Mouse (Mus musculus) macrophage (primary cell): ENCODE measurements around the gene Atp1a1. TPM values are rescaled to one million over a fixed set of nuclear protein-coding genes. Genes with fewer than 3 reads are reported as not detected.

ENCODE experiments used
- H3K27ac ChIP-seq: fragments of 350-480 bp; formaldehyde crosslinking; 2 replicates; pipeline ENCODE4 v1.9.0; 2021
- H3K36me3 ChIP-seq: fragments of 350-480 bp; formaldehyde crosslinking; 2 replicates; pipeline ENCODE4 v1.9.0; 2021; ENCODE audit errors: inconsistent target
- H3K4me3 ChIP-seq: fragments of 350-480 bp; formaldehyde crosslinking; 2 replicates; pipeline ENCODE4 v1.9.0; 2021; ENCODE audit errors: inconsistent target
- H3K79me2 ChIP-seq: fragments of 350-480 bp; formaldehyde crosslinking; 2 replicates; pipeline ENCODE4 v1.9.0; 2021; ENCODE audit errors: inconsistent target
- WGBS: methylation state at CpG from one replicate; pipeline ENCODE4 v1.1.7; 2026; ENCODE audit warnings: inconsistent platforms; ENCODE audit not compliant: missing documents; 5-methylcytosine and 5-hydroxymethylcytosine counted together
- polyA plus RNA-seq: library from polyadenylated mRNA; stranded (reverse); fragments of 250-400 nt; gene quantifications from 3 replicates; pipeline ENCODE4 v1.2.4, GENCODE M21; 2018; ENCODE audit warnings: inconsistent platforms
- total RNA-seq, 78 experiments: library from RNA; depleted of rRNA; stranded (reverse); fragments of 250-400 nt; gene quantifications; 1 replicate in 9 of 78; 2 replicates in 24 of 78; 3 replicates in 43 of 78; 4 replicates in 2 of 78; pipeline ENCODE4 v1.2.4; 2018; ENCODE audit warnings: inconsistent platforms in 56 of 78

The Atp1a1 gene
- total RNA-seq (2018; cell fraction: chromatin; rRNA removed), result 100 to 1,000 TPM in 3 of 26 experiments, 10 to 100 TPM in 23; 21.3 to 208 (median 41.7) TPM
- total RNA-seq (2018; cell fraction: cytosol; rRNA removed), result 100 to 1,000 TPM in 19 of 26 experiments, 10 to 100 TPM in 7; 73.2 to 225 (median 128) TPM
- 100 to 1,000 TPM in 23 of 26 experiments, 10 to 100 TPM in 3; 86.0 to 312 (median 124) TPM for total RNA-seq (2018; cell fraction: nucleus; rRNA removed)
- 155 to 277 TPM (median 164 TPM) in 3 replicates for polyA plus RNA-seq

GRCm38 (mm10) chr3:101604550-101605223 is at the start of gene Atp1a1:
TSS of gene Atp1a1 (minus strand) at chr3:101604684.
- Histone ChIP-seq H3K79me2 (peaks cover 37% of the 10 kb centered on the region), H3K36me3 (no peaks in the 10 kb centered on the region), H3K27ac (peak within 1 kb of the TSS; percentile 81), H3K4me3 (peak within 1 kb of the TSS; percentile 66)
- WGBS, result 2% methylated on average over 60 of the region's 64 CpGs

- whole genome bisulfite sequencing, result 98% methylated on average over 7 of the region's 7 CpGs
- no peaks in the 10 kb centered on the region for H3K36me3 ChIP-seq
- H3K79me2 ChIP-seq, result no peaks in the 10 kb centered on the region
- no peak overlapping the region for H3K27ac ChIP-seq
- H3K4me3 ChIP-seq, result no peak overlapping the region
Observed at GRCm38 (mm10) chr3:101653446-101653845, 49.0 kb upstream of the Atp1a1 start.

GRCm38 (mm10) chr3:101652967-101653366 is 48.5 kb upstream of the Atp1a1 start:
- 93% methylated on average over 2 of the region's 2 CpGs for WGBS
- H3K27ac ChIP-seq, result no peak overlapping the region
- no peaks in the 10 kb centered on the region for H3K79me2 ChIP-seq
- H3K36me3 ChIP-seq, result no peaks in the 10 kb centered on the region
- H3K4me3 ChIP-seq, result no peak overlapping the region

- Histone ChIP-seq H3K4me3 (no peak overlapping the region), H3K36me3 (no peaks in the 10 kb centered on the region), H3K27ac (no peak overlapping the region), H3K79me2 (no peaks in the 10 kb centered on the region)
- 43% methylated on average over 2 of the region's 2 CpGs for WGBS
Observed at GRCm38 (mm10) chr3:101650328-101650727, 45.8 kb upstream of the Atp1a1 start.

- H3K36me3 ChIP-seq, result no peaks in the 10 kb centered on the region
- H3K27ac ChIP-seq, result no peak overlapping the region
- WGBS, result 35% methylated on average over 2 of the region's 2 CpGs
- no peaks in the 10 kb centered on the region for H3K79me2 ChIP-seq
- no peak overlapping the region for H3K4me3 ChIP-seq
Observed at GRCm38 (mm10) chr3:101649271-101649670, 44.8 kb upstream of the Atp1a1 start.

- Histone ChIP-seq H3K27ac (no peak overlapping the region), H3K36me3 (no peaks in the 10 kb centered on the region), H3K4me3 (no peak overlapping the region), H3K79me2 (no peaks in the 10 kb centered on the region)
- 76% methylated on average over 13 of the region's 13 CpGs for WGBS
Observed at GRCm38 (mm10) chr3:101648096-101648793, 43.8 kb upstream of the Atp1a1 start.

GRCm38 (mm10) chr3:101646806-101647205 is 42.3 kb upstream of the Atp1a1 start:
- no peaks in the 10 kb centered on the region for H3K79me2 ChIP-seq
- H3K4me3 ChIP-seq, result no peak overlapping the region
- H3K36me3 ChIP-seq, result no peaks in the 10 kb centered on the region
- 95% methylated on average over 5 of the region's 5 CpGs for WGBS
- H3K27ac ChIP-seq, result no peak overlapping the region

GRCm38 (mm10) chr3:101645569-101646106 is 41.2 kb upstream of the Atp1a1 start:
- Histone ChIP-seq H3K4me3 (no peak overlapping the region), H3K36me3 (no peaks in the 10 kb centered on the region), H3K27ac (no peak overlapping the region), H3K79me2 (no peaks in the 10 kb centered on the region)
- WGBS, result 89% methylated on average over 1 of the region's 1 CpGs

- H3K4me3 ChIP-seq, result no peak overlapping the region
- no peaks in the 10 kb centered on the region for H3K79me2 ChIP-seq
- H3K27ac ChIP-seq, result no peak overlapping the region
- H3K36me3 ChIP-seq, result no peaks in the 10 kb centered on the region
- WGBS, result 37% methylated on average over 4 of the region's 4 CpGs
Observed at GRCm38 (mm10) chr3:101644062-101644802, 39.7 kb upstream of the Atp1a1 start.

GRCm38 (mm10) chr3:101643264-101643663 is 38.8 kb upstream of the Atp1a1 start:
- Histone ChIP-seq H3K36me3 (no peaks in the 10 kb centered on the region), H3K4me3 (no peak overlapping the region), H3K79me2 (no peaks in the 10 kb centered on the region), H3K27ac (no peak overlapping the region)
- WGBS, result 76% methylated on average over 2 of the region's 2 CpGs

- Histone ChIP-seq H3K79me2 (no peaks in the 10 kb centered on the region), H3K4me3 (no peak overlapping the region), H3K27ac (no peak overlapping the region), H3K36me3 (no peaks in the 10 kb centered on the region)
- 77% methylated on average over 2 of the region's 2 CpGs for WGBS
Observed at GRCm38 (mm10) chr3:101638223-101638622, 33.7 kb upstream of the Atp1a1 start.

GRCm38 (mm10) chr3:101636510-101636909 is 32.0 kb upstream of the Atp1a1 start:
- no peak overlapping the region for H3K27ac ChIP-seq
- H3K79me2 ChIP-seq, result no peaks in the 10 kb centered on the region
- WGBS, result 51% methylated on average over 7 of the region's 7 CpGs
- no peak overlapping the region for H3K4me3 ChIP-seq
- H3K36me3 ChIP-seq, result no peaks in the 10 kb centered on the region

GRCm38 (mm10) chr3:101636086-101636485 is 31.6 kb upstream of the Atp1a1 start:
- no peak overlapping the region for H3K4me3 ChIP-seq
- 92% methylated on average over 1 of the region's 2 CpGs for WGBS
- H3K27ac ChIP-seq, result no peak overlapping the region
- H3K79me2 ChIP-seq, result no peaks in the 10 kb centered on the region
- no peaks in the 10 kb centered on the region for H3K36me3 ChIP-seq

GRCm38 (mm10) chr3:101634141-101634900 is 29.8 kb upstream of the Atp1a1 start:
- H3K4me3 ChIP-seq, result no peak overlapping the region
- WGBS, result 89% methylated on average over 9 of the region's 9 CpGs
- H3K36me3 ChIP-seq, result no peaks in the 10 kb centered on the region
- H3K79me2 ChIP-seq, result no peaks in the 10 kb centered on the region
- no peak overlapping the region for H3K27ac ChIP-seq
